Mouse (Mus musculus): ENCODE results near the gene Unc5b. TPM values are rescaled to one million over a fixed set of nuclear protein-coding genes. Genes with fewer than 3 reads are reported as not detected.

The Unc5b gene
- total and polyA plus RNA-seq, 2 experiments from 2014 or later: 1.6 to 15.9 TPM

DNA sequence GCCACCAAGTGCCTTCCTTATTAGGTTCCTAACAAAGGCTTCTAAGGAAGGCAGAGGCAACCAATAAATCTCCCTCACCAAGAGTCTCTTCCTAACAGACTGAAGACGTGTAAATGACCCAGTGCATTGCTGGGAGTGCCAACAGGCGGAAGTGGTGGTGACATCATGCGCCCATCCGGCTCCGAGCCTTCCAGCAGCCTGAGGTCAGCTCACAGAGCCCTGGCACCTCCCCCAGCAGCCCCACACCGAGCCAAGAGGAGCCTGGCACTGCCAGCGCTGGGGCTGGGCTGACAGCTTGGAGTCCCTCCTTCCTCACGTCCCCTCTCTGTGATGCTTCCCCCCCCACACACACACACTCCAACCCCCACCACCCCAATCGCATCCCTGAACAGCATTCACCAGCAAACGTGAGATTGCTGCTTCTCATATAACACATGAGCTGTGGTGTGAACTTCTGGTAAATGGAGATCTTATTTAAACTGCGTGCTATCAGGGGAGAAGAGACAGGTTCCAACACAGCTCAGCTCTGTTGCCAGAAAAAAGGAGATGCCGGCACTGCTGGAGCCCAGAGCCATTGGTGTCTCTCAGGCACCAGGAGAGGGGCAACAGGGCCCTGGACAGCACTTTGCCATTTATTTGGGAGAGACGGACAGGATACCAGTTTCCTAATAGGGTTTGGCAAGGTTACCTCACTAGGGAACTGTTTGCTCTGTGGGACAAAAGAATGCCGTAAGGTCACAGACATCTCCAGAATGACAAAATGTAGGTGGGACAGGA is 14.3 kb downstream of the Unc5b start:
- DNase-seq (peak; percentile 72), ATAC-seq (peak; percentile 86)
- Histone ChIP-seq H3K9ac (peak overlapping the region; percentile 22; the same call in 1 of the 2 replicates), H3K27me3 (ENCODE audit: insufficient read depth, low read length) (no peaks in the 10 kb centered on the region), H3K4me3 (ENCODE audit: low read depth, low read length) (no peak overlapping the region), H3K4me2 (ENCODE audit: low read depth) (no peak overlapping the region), H3K9me3 (ENCODE audit: low read length) (no peaks in the 10 kb centered on the region), H3K36me3 (ENCODE audit: insufficient read depth) (no peaks in the 10 kb centered on the region), H3K27ac (ENCODE audit: low read depth, low read length) (0 out of 2 replicates have a peak overlapping the region, but pooled peaks have one; percentile 29), H3K4me1 (ENCODE audit: insufficient read depth) (peaks cover 7% of the 10 kb centered on the region; the same call in 1 of the 2 replicates)
- no peak for TF ChIP-seq CTCF (IDR thresholded peaks at IDR 0.05; ENCODE audit: low read depth)
- WGBS: 26% methylated on average over 14 of the region's 14 CpGs

DNA sequence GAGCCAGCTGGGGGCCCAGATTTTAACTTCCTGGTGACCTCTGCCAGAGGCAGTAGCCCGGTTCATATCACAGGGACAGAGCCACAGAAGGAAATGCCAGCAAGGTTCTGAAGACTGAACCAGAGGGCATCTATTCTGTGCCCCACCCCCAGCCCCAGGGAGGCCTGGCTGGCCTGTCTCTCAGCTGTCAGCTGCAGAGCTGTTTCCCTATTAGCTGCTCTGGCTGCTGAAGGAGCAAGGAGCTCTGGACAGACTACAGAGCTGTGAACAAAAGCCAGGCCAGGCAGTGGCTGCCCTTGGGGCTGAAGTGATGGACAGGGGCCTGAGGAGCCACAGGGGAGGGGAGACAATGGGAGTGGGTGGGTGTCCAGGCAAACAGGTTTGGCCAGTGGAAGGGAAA is 15.5 kb downstream of the Unc5b start:
- Histone ChIP-seq H3K27me3 (ENCODE audit: insufficient read depth, low read length) (no peaks in the 10 kb centered on the region), H3K27ac (ENCODE audit: low read depth, low read length) (no peak overlapping the region), H3K9me3 (ENCODE audit: low read length) (no peaks in the 10 kb centered on the region), H3K4me1 (ENCODE audit: insufficient read depth) (peaks cover 7% of the 10 kb centered on the region; the same call in 1 of the 2 replicates), H3K4me2 (ENCODE audit: low read depth) (no peak overlapping the region), H3K9ac (no peak overlapping the region), H3K4me3 (ENCODE audit: low read depth, low read length) (no peak overlapping the region), H3K36me3 (ENCODE audit: insufficient read depth) (no peaks in the 10 kb centered on the region)
- TF ChIP-seq CTCF (IDR thresholded peaks at IDR 0.05; ENCODE audit: low read depth): no peak
- WGBS: 38% methylated on average over 1 of the region's 1 CpGs
- no peak for DNase-seq
- ATAC-seq: no peak

DNA sequence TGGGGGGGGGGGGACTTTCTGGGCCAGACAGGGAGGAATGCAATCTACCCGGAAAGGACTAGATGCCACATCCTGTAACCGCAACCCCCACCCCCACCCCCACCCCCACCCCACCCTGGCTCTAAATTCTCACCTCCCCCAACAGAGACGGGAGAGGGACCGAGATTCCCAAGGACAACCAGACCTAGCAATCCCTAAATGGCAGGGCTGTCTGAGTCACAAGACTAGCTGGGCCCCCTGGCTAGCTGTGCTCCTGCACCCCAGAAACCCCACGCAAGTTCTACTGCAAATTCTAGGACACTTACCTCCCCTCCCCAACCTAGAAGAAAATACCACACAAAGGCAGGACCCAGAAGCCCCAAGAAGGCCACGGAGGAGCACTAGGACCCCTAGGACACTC is 16.3 kb downstream of the Unc5b start:
- Histone ChIP-seq H3K9me3 (ENCODE audit: low read length) (no peaks in the 10 kb centered on the region), H3K4me3 (ENCODE audit: low read depth, low read length) (no peak overlapping the region), H3K9ac (no peak overlapping the region), H3K4me1 (ENCODE audit: insufficient read depth) (peaks cover 7% of the 10 kb centered on the region; the same call in 1 of the 2 replicates), H3K4me2 (ENCODE audit: low read depth) (no peak overlapping the region), H3K36me3 (ENCODE audit: insufficient read depth) (no peaks in the 10 kb centered on the region), H3K27ac (ENCODE audit: low read depth, low read length) (no peak overlapping the region), H3K27me3 (ENCODE audit: insufficient read depth, low read length) (no peaks in the 10 kb centered on the region)
- 43% methylated on average over 6 of the region's 6 CpGs for WGBS
- no peak for TF ChIP-seq CTCF (IDR thresholded peaks at IDR 0.05; ENCODE audit: low read depth)
- ATAC-seq (no peak), DNase-seq (no peak)

DNA sequence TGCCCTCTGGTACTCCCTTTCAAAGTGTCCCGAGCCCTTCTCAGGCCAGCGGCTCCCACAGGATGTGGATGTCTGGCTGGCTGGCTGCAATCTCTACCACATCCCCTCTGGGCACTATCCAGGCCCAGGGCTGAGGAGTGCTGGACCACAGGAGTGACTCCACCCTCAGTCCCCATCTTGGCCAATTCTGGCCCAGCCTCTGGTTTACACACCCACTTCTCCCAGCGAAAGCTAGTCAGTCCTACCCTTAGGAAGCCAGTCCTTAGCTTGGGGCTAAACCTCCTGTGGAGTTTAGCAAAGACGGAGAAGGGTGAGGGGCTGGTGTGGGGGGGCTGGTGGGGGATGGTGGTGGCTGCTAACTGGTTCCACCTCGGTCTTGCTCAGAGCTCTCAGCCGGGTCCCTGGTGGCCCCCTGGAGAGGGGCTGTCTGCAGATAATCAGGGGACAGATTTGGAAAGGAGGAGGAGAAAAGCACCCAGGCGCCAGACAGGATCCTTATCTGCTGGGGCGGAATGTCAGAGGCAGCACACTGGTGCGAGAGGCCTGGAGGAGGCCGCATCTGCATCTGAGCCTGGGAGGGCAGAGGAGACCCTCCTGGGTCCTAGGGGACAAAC is 16.8 kb downstream of the Unc5b start:
- Histone ChIP-seq H3K27ac (ENCODE audit: low read depth, low read length) (no peak overlapping the region), H3K36me3 (ENCODE audit: insufficient read depth) (no peaks in the 10 kb centered on the region), H3K4me3 (ENCODE audit: low read depth, low read length) (no peak overlapping the region), H3K9me3 (ENCODE audit: low read length) (no peaks in the 10 kb centered on the region), H3K4me1 (ENCODE audit: insufficient read depth) (peaks cover 7% of the 10 kb centered on the region; the same call in 1 of the 2 replicates), H3K4me2 (ENCODE audit: low read depth) (no peak overlapping the region), H3K9ac (no peak overlapping the region), H3K27me3 (ENCODE audit: insufficient read depth, low read length) (no peaks in the 10 kb centered on the region)
- no peak for DNase-seq
- ATAC-seq: no peak
- 30% methylated on average over 10 of the region's 10 CpGs for WGBS
- no peak for TF ChIP-seq CTCF (IDR thresholded peaks at IDR 0.05; ENCODE audit: low read depth)

DNA sequence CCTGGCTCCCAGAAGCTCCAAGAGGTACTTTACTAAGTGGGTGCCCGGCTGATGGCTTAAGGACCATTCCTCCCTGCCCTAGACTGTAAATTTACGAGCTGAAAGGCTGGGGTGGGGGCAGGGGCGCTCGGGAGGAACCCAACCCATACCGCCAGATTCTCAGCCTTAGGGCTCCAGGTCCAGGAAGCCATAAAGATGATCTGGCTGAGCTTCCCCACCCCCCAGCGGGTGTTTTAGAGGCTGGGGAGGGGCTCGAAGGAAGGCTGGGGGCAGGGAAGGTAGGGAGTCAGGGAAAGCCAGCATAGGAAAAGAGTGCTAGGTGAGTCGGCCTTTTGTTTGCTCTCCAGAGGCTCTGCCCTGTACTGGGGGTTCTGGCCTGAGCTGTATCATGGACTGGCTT is 17.8 kb downstream of the Unc5b start:
- no peaks in the 10 kb centered on the region for H3K36me3 ChIP-seq (ENCODE audit: insufficient read depth)
- H3K9me3 ChIP-seq (ENCODE audit: low read length): no peaks in the 10 kb centered on the region
- H3K4me2 ChIP-seq (ENCODE audit: low read depth): no peak overlapping the region
- no peak for TF ChIP-seq CTCF (IDR thresholded peaks at IDR 0.05; ENCODE audit: low read depth)
- 27% methylated on average over 8 of the region's 8 CpGs for WGBS
- no peaks in the 10 kb centered on the region for H3K27me3 ChIP-seq (ENCODE audit: insufficient read depth, low read length)
- ATAC-seq: no peak
- no peak for DNase-seq
- no peak overlapping the region for H3K9ac ChIP-seq
- no peak overlapping the region for H3K4me3 ChIP-seq (ENCODE audit: low read depth, low read length)
- H3K4me1 ChIP-seq (ENCODE audit: insufficient read depth): peaks cover 7% of the 10 kb centered on the region; the same call in 1 of the 2 replicates
- H3K27ac ChIP-seq (ENCODE audit: low read depth, low read length): no peak overlapping the region

DNA sequence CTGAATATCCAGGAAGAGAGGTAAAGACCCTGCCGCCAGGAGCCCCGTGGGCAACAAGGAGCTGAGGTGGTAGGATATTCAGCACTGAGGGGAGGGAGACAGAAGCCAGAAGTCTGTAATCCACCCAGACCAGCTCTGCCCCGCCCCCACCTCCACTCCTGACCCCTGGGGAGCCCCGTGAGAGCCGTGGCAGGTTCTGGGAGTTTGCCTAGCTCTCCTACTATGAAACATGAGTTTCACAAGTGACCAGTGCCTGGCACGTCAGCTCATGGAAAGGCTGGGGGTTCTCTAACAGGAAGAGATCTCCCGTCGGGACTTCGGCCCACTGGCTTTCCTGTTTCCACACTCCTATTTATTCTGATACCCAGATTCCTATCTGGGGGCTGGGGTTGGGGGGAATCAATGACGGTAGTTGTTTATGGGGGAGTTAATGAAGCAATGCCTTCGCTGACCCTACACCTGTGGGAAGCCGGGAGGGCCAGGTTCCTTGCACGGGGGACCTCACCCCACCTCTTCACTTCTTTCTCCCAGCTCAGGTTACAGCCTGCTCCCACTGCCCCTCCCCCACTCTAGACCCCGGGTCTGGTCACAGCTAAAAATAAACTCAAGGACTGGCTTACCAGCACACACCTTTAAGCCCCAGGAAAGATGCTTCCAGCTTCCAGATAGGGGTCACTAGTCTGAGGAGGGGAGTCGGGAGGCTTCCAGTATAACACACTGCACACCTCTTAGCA is 19.4 kb downstream of the Unc5b start:
- Histone ChIP-seq H3K27me3 (ENCODE audit: insufficient read depth, low read length) (no peaks in the 10 kb centered on the region), H3K9me3 (ENCODE audit: low read length) (no peaks in the 10 kb centered on the region), H3K4me1 (ENCODE audit: insufficient read depth) (peaks cover 13% of the 10 kb centered on the region; the same call in 1 of the 2 replicates), H3K4me2 (ENCODE audit: low read depth) (no peak overlapping the region), H3K27ac (ENCODE audit: low read depth, low read length) (no peak overlapping the region), H3K4me3 (ENCODE audit: low read depth, low read length) (no peak overlapping the region), H3K9ac (no peak overlapping the region), H3K36me3 (ENCODE audit: insufficient read depth) (no peaks in the 10 kb centered on the region)
- DNase-seq (no peak), ATAC-seq (no peak)
- 17% methylated on average over 15 of the region's 15 CpGs for WGBS
- TF ChIP-seq CTCF (IDR thresholded peaks at IDR 0.05; ENCODE audit: low read depth): no peak

Data from forebrain, postnatal 0 days (tissue).